Mouse (Mus musculus) hindbrain, embryonic 12.5 days (tissue): ENCODE results near the gene Rnaset2b. TPM values are rescaled to one million over a fixed set of nuclear protein-coding genes. Genes with fewer than 3 reads are reported as not detected.
"Not testable (repeated sequence)": the region's sequence is repeated elsewhere in the genome, so short reads cannot be mapped to it uniquely, and the experiment has no call there.

ENCODE experiments used
- ATAC-seq: fragments of 200-750 bp; cut with Nextera tagmentation; 2 replicates; pipeline ENCODE4 v1.8.0; 2017; ENCODE audit warnings: moderate TSS enrichment; ENCODE audit not compliant: low FRiP score
- H3K27ac ChIP-seq: fragments of 300-500 bp; sonication (generic); 2 replicates; pipeline ENCODE4 v1.5.1; 2016; ENCODE audit warnings: mild to moderate bottlenecking
- H3K27me3 ChIP-seq: fragments of 300-500 bp; sonication (generic); 2 replicates; pipeline ENCODE4 v1.6.1; 2016; ENCODE audit warnings: mild to moderate bottlenecking
- H3K36me3 ChIP-seq: fragments of 300-500 bp; sonication (generic); 2 replicates; pipeline ENCODE4 v1.6.1; 2016; ENCODE audit warnings: mild to moderate bottlenecking
- H3K4me1 ChIP-seq: fragments of 300-500 bp; sonication (generic); 2 replicates; pipeline ENCODE4 v1.6.1; 2016
- H3K4me2 ChIP-seq: fragments of 300-500 bp; sonication (generic); replicated peaks from 2 replicates; pipeline ENCODE4 v1.6.1; 2016; ENCODE audit warnings: mild to moderate bottlenecking
- H3K4me3 ChIP-seq: fragments of 300-500 bp; sonication (generic); 2 replicates; pipeline ENCODE4 v1.5.1; 2016; ENCODE audit warnings: mild to moderate bottlenecking
- H3K9ac ChIP-seq: fragments of 300-500 bp; sonication (generic); 2 replicates; pipeline ENCODE4 v1.6.1; 2016; ENCODE audit warnings: mild to moderate bottlenecking, moderate library complexity
- H3K9me3 ChIP-seq: fragments of 300-500 bp; sonication (generic); replicated peaks from 2 replicates; pipeline ENCODE4 v1.6.1; 2016; ENCODE audit warnings: mild to moderate bottlenecking
- WGBS: fragments of 180-500 bp; shearing (Covaris S2); methylation state at CpG from one replicate; pipeline ENCODE4 v1.1.7; 2016; 5-methylcytosine and 5-hydroxymethylcytosine counted together
- polyA plus RNA-seq: library from polyadenylated mRNA; unstranded; fragments of >200 nt; fragmentation: Nextera tagmentation; extraction: Ambion mirVana; gene quantifications from 2 replicates; pipeline ENCODE4 v1.2.1, GENCODE M21; 2016

The Rnaset2b gene
- polyA plus RNA-seq, 1 experiment from 2014 or later = 126 TPM

GRCm38 (mm10) chr17:7033192-7034166, 63.0 kb downstream of the Rnaset2b start:
- H3K27me3 ChIP-seq, H3K9me3 ChIP-seq, H3K4me2 ChIP-seq, H3K4me1 ChIP-seq, H3K36me3 ChIP-seq, H3K27ac ChIP-seq, H3K4me3 ChIP-seq, H3K9ac ChIP-seq, ATAC-seq: not testable (repeated sequence)
- WGBS = 58% methylated on average over 3 of the region's 17 CpGs

Other genes with a start within 250 kb of the Rnaset2b start
- 97.9 and 103 TPM in 2 replicates for gene Ezr, start 187.8 kb upstream of the Rnaset2b start, polyA plus RNA-seq
- 45.4 and 45.7 TPM in 2 replicates for gene Rsph3b, start 22.0 kb upstream of the Rnaset2b start, polyA plus RNA-seq
- gene Tagap1, start 9.5 kb upstream of the Rnaset2b start, polyA plus RNA-seq = 46.8 and 51.7 TPM in 2 replicates
- gene Gm49721, start 8.3 kb downstream of the Rnaset2b start, polyA plus RNA-seq = 0.48 and 0.84 TPM in 2 replicates
- gene Gm1604a, start 54.9 kb downstream of the Rnaset2b start, polyA plus RNA-seq = not detected in 2 replicates
- gene Rps6ka2, start 199.5 kb downstream of the Rnaset2b start, polyA plus RNA-seq = 34.3 and 35.2 TPM in 2 replicates